Mouse (Mus musculus): ENCODE measurements around the gene Syce1.
"Not testable (repeated sequence)": the region's sequence is repeated elsewhere in the genome, so short reads cannot be mapped to it uniquely, and the experiment has no call there.

The Syce1 gene

DNA sequence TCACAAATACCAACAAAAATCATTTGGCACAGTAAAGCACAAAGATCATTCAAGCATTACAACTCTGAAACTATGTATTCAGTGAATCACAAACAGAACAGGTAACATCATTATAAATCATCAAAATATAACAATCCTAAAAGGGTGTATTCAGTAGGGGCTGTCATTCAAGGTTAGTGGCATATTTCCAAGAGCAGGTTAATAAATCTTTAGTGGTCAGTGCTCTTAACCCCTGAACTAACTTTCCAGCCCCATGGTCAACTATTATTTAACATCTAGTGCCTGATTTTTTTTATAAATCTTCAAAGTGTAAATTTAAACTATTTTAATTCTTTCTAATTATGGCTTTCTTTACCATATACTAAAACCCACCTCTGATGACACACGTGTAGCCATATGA lies 22.3 kb downstream of the Syce1 start:
- not testable (repeated sequence) for DNase-seq

DNA sequence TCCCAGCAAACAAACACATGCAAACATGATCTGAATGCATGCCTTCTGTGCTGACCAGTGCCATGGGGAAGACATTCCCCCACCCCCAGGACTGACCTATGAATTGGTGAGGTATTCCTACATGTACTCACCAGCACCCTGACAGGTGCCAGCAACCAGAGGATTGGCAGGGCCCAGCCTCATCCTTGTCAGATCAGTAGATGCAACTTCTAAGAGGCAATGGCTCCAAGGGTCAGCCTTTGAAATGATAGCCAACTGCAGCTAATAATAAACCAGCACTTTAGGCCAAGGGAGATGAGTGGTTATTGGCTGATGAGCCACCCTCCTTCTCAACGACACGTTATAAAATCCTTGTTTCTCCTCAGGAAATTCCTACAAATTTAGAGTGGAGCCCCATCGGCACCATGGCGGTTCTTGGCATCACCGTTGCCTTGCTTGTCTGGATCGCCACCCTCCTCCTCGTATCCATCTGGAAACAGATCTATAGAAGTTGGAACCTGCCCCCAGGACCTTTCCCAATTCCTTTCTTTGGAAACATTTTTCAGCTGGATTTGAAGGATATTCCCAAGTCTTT lies 24.1 kb downstream of the Syce1 start, which contains the start of gene Cyp2e1:
TSS of gene Cyp2e1 (plus strand) at position 293 of the 574 bp plus-strand sequence.
- no peak for DNase-seq

DNA sequence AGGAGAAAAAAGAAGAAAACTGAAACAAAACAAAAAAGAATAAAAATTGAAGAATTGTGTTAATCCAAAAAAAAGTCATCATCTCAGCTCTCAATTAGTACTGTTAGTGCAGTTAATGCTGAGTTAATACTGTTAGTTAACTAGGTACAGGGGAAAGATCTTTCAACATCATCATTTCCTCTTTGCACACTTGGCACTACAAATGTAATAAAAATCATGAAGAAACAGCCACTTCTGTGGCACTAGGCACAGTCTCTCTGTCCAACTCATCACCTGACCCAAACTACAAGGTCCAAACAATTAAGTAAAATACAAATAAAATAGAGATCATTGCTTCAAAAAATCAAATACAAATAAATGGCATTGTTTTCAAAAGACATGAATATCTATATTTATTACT lies 27.0 kb downstream of the Syce1 start:
- DNase-seq: no peak

DNA sequence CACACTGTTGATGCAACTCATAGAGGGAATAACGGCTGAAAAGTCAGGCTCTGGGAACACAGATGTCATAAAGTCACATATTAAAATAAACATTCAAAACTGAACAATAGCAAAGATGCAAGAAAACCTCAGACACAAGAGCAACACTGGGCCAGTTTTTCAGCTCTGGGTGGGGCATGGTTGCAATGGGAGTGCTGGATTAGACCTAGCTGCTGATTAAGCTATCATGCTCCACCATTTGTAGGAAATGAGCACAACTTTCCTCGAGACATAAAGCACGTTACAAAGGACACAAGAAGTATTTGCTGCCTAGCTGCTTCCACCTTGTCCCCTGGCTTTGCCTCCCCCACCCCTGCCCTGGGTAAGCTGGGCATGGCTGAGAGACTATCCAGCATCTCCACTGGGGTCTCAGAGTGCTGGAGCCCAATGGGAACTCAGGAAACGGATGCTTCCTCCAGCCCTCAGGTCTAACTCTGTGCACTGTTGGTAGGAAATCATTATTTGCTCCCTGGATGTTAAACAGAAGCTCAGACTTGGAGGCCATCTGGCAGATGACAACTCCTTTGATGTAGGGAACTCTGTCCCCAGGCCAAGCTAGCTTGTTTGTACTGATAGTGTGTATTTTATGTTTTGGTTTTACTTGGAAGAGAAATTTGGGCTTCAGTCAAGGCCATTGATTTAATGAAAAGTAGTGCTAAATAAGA lies 31.3 kb downstream of the Syce1 start:
- DNase-seq: no peak

DNA sequence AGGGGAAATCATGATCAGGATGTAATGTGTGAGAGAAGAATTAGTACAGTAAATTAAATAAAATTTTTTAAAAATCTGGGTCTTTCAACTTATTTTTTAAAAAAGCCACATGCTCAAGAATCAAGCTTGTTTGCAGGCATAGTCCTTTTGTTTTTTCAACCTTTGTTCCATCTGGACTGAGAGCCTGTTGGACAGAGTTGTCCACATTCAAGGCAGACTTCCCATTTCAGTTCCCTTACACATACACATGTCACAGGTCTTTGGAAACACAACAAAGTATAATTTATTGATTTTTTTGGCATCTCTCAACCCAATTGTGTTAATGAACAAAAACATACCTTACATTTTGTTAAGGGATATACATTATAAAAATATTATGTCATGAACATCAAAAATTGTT lies 33.1 kb downstream of the Syce1 start:
- no peak for DNase-seq

DNA sequence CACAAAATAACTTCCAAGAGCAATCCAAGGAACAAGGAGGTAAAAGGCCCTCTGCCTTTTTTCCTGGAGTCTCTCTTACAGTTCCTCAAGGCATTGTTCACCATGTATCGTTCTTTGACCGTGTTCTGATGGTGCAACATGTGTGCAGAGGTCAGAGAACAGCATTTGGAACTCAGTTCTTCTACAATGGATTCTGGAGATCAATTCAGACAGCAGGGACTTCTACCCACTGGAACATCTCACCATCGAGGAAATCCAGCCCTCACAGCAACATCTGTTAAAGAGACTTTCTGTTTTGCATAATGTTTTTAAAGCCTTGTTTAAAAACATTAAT lies 38.9 kb downstream of the Syce1 start:
- no peak for DNase-seq

DNA sequence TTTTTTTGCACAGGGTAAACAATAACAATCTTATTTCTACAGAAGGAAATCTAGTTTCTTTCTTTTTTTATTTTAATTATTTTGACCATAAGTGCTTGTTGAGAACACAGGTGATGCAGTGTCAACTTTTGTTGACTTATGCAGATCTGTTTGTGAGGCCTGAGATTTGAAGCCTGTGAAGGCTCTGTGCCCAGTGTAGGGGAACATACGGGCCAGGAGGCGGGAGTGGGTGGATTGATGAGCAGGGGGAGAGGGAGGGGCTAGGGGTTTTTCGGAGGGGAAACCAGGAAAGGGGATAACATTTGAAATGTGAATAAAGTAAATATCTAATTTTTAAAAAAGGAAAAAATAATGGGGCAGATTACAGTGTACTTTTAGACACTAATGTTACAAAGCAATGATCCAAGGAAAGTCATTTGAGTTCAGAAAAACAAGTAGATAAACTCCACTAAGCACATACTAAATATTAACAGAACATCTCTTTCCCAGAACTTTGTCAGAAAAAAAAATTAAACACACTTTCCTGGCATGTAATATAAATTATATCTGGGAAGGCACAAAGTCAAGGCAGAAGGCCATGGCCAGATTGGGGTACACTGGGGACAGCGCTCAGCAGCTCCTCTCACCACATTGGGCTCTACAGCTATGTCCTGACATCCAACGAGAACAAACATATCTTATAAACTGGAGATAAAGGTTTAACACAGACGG lies 39.4 kb downstream of the Syce1 start:
- no peak for DNase-seq

DNA sequence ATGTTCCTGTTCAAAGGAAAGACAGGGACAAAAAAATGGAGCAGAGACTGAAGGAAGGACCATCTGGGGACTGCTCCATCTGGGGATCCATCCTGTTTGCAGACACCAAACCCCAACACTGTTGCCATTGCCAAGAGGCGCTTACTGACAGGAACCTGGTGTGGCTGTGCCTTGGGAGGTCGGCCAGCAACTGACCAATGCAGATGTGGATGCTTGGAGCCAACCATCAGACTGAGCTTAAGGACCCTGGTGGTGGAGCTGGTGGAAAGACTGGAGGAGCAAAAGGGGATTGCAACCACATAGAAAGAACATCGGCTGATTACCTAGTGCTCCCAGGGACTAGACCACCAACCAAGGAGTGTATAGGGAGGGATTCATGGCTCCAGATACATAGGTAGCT lies 40.2 kb downstream of the Syce1 start:
- no peak for DNase-seq

DNA sequence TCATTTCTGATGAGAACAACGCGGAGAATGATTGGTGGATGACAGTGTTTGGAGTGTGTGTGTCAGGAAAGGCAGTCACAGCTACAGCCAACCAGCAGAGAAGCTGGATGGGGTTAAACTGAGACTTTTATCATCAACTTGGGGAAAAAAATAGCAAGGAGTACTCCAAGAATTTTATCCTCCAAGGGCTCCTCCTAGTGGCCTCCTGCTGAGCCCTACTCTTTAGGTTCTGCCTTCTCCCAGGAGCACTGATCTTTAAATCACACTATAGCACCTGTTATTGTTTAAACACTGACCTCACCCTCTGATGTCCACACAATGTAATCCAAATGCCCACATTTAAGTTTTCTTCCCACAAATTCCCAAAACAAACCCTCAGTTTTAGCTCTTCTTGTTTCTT lies 54.5 kb downstream of the Syce1 start:
- no peak for DNase-seq

Measured in cerebellum, adult 18-20 months (tissue).